Mouse (Mus musculus) kidney, adult 8-10 months (tissue): Measurements from ENCODE around the gene Tbl2.
A peak's percentile ranks its signal among the peaks of the same experiment; 100 is the strongest.

ENCODE experiments used
- DNase-seq, 2 experiments: peaks; one replicate each; pipeline ENCODE4 v3.0.0; 2022

The Tbl2 gene

GRCm38 (mm10) chr5:135187349-135188213 lies 38.1 kb downstream of the Tbl2 start:
- peak in 1 of 2 experiments; percentile 33 for DNase-seq

- no peak for DNase-seq
Observed at GRCm38 (mm10) chr5:135188214-135188554, 38.7 kb downstream of the Tbl2 start.

GRCm38 (mm10) chr5:135189281-135190022 lies 40.0 kb downstream of the Tbl2 start:
- no peak for DNase-seq

- DNase-seq: peak; percentile 52 to 76
Observed at GRCm38 (mm10) chr5:135191620-135192019, 42.2 kb downstream of the Tbl2 start.

- DNase-seq: no peak
Observed at GRCm38 (mm10) chr5:135192431-135192830, 43.0 kb downstream of the Tbl2 start.

GRCm38 (mm10) chr5:135196367-135196766 lies 46.9 kb downstream of the Tbl2 start:
- DNase-seq: no peak

- DNase-seq: no peak
Observed at GRCm38 (mm10) chr5:135202763-135203162, 53.3 kb downstream of the Tbl2 start.

GRCm38 (mm10) chr5:135208197-135208596 lies 58.7 kb downstream of the Tbl2 start:
- DNase-seq: peak in 1 of 2 experiments; percentile 16
